Mouse (Mus musculus): ENCODE measurements at regions not wholly inside any gene's neighbourhood (a gene's known extent, or its start where the extent isn't known, plus 50 kb on each side); places are given as distances from the start of the nearest gene placed in this dataset.
A peak's percentile ranks its signal among the peaks of the same experiment; 100 is the strongest.

DNA sequence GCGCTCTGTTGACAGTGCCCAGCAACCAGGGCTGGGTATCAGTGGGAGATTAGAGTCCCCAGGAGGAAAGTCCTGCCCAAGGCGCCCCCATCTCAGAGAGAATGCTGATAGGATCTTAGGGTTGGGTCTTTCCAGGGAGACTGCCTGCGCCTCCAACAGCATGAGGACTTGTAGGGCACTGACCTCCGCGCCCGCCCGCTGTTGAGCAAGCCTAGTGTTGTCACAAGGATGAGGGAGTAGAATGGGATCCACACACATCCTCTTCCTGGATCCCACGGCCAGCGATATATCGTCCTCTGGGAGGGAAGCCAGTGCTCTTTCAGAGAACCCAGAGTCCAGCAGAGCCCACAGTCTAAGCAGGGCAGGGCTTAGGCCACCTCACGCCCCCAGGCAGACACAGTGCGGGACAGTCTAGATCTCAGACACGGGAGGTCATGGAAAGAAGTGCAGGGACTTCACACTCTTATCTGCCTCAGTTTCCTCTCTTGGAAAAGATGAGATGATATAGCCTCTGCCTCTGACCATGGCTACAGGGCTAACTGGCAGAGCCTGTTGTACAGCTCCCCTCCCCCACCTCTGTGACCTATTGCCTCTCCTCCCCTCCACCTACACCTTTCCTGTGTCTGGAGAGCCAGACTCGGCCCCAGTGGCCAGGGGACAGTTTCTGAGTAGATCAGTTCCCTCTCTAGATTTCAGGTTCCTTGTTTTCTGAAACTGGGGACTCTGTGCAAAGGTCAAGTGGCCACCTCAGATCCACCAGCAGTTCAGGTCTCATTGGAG lies 52.0 kb upstream of the Dusp5 start:
- no peak for DNase-seq (ENCODE audit: low read depth in 2 of 2, low spot score in 2 of 2)

DNA sequence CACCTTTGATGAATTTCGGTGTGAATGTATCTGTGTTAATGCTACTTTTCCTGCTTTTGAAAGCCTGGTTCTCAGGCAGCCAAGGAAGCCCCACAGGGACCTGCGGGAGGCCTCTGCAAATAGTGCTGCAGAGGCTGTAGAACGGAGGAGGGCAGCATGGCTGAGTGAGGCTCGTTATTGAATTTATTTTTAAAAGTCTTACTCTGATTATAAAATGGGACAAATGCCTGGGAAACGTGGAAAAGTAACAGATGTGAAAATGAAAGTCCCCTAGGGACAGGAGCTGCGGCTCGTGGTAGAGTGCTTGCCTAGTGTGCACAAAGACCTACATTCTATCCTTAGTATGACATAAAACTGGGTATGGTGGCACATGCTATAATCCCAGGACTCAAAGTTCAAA lies 59.7 kb upstream of the Dusp5 start:
- no peak for DNase-seq (ENCODE audit: low read depth in 2 of 2, low spot score in 2 of 2)

DNA sequence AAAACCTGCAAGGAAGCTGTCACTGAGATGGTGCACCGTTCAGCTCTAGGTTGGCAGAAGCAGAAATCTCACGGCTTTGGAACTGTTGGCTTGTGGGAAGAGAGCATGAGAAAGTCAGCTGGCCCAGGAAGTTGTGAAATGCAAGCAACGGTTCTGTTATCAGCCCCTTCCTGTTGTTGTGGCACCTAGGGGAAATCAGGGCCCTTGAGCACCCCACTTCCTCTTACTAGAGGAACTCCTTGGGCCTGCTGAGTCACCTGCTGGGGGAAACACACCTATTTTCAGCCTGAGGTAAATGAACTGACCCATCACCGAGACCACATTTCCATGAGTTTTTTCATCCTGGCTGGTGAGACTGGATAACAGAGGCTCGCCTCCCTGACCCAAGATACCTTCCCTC lies 64.2 kb upstream of the Dusp5 start:
- DNase-seq (ENCODE audit: low read depth in 2 of 2, low spot score in 2 of 2): peak; percentile 73 to 81

DNA sequence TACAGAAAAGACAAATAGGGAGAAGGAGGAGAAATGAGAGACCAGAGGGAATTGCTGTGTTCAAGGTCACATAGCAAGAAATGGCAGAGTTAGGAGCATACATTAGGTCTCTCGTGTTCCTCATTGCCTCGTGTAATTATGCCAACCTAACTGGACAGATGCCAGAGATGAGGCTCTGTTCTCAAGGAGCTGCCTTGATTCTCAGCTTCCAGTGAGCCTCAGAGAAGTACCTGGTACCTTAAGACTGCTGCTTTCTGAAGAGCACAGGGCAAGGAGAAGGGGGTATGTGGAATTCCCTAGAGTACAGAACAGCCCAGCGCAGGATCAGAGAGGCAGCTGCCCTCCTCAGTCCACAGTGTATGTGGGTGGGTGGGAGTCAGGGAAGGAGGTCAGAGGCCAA lies 64.8 kb upstream of the Dusp5 start:
- DNase-seq (ENCODE audit: low read depth in 2 of 2, low spot score in 2 of 2): no peak

DNA sequence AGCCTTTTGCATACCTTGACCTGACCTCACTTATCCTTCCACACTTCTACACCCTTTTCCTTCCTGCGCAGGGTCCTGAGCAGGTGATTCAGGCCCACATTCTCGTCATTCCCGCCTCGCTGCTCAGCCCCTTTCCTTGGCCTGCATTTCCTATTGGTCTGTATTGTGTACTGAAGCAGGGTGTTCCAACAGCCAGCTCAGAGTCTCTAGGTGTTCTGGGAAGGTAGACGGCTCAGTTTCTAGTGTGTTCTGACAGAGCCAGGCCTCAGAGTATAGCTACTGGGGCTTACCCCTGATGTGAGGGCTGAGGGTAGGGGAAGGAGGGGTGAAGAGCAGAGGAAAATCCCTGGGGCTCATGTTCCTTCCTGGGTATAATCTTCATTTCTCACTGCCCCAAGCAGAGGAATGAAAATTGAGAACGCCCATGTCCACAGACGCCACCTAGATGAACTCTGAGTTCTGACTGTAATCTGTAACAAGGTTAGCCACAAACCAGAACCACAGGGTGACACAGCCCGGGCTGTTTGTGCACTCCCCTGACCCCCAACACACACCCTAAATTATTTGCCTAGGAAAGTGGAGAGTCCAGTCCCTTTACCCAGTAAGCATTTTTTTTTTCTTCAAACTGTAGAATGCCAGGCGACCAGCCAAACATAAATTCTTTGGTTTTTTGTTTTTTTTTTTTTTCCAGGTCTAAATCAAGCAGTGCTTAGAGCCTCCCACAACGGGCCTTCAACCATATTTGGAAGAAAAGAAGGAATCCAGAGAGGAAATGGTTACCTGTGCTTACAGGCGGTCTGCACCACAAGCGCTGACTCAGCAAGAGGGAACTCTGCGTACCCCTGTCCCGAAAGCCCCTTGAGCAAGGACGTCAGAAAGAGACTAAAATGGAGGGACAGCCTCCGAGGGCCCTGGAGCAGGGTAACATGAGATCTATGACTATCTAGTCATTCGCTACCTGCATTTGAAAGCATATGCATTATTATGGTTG lies 67.6 kb upstream of the Dusp5 start:
- peak in 1 of 2 experiments; percentile 37 for DNase-seq (ENCODE audit: low read depth in 2 of 2, low spot score in 2 of 2)

DNA sequence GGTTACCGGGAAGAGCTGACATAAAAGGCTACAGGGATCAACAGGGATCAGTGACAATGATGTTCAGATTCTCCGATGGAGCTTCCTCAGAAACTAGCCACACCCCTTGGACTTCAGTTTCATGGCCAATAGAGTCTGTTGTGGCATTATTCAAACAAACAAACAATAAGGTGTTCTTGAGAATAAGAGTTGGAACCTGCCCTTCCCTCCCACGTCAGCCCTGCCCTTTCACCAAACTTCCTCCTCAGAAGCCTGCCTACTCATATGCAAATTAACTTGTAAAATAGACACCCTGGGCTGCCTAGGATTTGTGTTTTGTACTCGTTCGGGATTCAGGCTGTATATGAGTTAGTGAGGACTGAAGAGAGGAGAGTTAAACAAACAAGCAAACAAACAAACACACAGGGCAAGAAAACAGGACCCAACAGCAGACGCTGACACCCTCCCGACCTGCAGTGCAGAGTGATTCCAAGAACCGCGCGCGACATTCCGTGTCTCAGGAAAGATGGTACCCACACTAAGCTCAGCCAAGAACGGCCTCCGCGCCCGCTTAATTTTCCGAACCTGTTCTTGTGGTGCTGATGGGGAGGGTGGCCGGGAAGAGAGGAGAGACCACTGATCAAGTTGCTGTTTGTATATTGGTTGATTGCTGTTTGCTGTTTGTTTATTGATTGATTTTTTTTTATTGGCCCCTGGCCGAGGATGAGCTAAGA lies 68.4 kb upstream of the Dusp5 start:
- no peak for DNase-seq (ENCODE audit: low read depth in 2 of 2, low spot score in 2 of 2)

DNA sequence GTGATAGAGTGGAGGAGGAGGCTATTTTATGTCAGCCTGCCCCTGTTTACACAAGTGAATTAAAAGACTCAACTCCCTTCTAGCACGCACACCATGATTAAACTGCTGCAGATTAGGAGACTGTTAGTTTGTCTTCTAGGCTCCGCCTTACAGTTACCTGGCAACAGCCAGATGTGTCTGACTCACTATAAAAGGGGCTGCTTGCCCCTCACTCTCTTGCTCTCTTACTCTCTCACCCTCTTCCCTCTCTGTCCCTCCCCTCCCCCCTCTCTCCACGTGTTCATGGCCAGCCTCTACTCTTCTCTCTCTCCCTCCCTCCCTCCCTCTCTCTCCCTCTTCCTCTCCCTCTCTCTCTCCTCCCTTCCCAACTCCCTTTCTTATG lies 69.0 kb upstream of the Smndc1 start:
- DNase-seq (ENCODE audit: low read depth in 2 of 2, low spot score in 2 of 2): no peak

DNA sequence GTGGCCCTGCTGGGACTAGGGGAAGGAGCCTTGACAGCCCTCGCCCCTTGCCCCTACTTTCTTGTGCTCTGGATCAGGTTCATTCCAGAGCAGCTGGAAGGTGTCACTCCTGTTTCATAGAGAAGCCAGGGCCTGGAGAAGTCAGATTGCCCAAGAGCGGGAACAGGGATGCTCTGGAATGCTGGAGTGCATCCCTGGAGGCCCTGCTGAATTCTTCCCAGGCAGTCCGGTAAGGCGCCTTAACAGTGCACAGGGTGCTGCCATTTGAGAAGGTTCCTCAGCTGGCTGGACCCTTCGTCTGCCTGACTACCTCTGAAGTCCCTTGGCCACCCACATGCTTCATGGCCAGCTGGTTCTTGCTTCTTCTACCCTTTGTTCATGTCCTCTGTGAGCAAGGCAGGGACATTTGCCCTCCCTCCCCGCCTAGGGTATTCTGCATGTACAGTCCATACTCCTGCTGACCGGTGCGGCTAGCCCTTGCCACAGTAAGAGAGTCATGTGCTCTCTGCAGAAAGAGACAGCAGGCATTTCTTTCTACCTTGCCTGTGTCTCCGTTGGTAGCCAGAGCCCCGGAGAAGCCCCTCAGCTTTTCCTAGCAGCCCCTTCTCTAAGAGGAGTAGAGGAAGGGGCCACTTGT lies 68.5 kb upstream of the Smndc1 start:
- no peak for DNase-seq (ENCODE audit: low read depth in 2 of 2, low spot score in 2 of 2)

DNA sequence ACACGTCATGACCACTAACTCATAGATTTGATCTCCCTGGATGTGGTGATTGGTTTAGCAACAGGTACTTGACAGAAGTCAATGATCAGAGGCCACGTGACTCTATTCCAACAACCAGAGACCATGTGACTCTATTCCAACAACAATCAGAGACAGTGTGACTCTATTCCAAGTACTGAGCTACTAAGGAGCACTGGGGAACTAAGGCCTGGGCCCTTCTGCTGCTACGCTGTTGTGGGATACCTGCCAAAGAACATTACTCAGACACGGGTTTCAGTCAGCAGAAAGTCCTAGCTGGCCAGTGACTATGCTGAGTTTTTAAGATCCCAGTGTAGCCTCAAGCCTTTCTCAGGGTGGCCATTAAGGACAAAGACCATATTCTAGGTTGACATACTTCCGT lies 66.3 kb upstream of the Smndc1 start:
- no peak for DNase-seq (ENCODE audit: low read depth in 2 of 2, low spot score in 2 of 2)

DNA sequence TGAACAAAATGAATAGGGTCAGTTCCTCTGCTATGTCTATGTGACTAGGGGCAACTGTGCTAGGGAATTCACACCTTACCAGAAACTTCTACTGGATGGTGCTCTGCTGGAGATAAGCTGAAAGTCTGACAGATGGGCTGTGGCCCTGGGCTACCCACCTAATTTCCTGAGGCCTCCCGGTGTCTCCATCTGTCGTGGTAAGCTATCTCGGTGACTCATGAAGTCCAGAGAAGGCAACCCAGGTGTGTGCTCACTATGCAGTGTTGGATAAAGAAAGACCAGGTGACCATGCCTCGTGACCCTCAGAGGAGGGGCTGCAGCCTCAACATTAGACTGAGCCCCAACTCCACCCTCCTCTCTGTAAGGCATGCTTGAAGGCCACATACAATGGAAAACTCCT lies 64.2 kb upstream of the Smndc1 start:
- DNase-seq (ENCODE audit: low read depth in 2 of 2, low spot score in 2 of 2): no peak

DNA sequence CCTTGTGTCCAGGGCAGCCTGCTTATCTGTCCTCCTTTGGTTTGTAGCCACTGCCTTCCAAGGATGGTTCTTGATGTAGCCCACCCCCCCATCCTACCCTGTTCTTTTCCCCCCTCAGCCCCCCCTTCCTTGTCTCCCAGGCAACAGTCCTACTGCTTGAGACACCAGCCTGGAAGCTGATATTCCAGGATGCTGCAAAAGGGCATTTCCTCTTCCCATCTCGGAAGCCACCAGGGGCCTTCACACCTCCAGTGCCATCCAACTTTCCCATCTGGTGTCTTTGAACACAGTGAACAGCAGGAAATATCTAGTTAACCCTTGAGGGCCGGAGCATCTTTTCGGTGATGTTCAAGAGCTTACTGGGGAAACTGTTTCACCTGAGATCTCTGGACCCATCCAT lies 63.7 kb upstream of the Smndc1 start:
- no peak for DNase-seq (ENCODE audit: low read depth in 2 of 2, low spot score in 2 of 2)

DNA sequence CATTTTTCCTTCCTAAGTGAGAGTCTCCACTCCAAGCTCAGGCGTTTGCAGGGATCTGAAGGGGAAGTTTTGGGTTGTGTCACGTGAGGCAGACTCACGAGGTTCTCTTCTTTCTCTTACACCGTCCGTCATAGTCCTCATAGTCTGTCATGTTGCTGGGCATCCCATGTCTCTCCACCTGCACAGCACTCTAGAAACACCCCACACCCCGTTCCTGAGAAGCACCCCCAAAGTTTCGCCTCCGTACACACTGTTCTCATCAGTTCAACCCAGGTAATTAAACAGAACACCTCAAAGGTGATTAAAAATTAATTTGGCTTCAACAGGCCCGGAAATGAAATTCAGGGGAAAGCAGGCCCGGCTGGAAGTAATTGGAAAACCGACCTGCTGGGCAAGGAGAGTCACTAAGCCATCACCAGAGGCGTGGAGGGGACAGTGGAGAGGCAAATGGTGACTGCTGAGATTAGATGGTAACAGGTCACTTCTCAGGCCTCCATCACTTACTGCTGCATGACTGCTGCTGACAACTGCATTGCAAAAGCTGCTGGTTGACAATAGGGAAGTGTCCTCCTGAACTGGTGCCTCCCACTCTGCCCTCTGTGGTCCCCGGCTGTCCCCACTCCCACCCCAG lies 63.1 kb upstream of the Smndc1 start:
- DNase-seq (ENCODE audit: low read depth in 2 of 2, low spot score in 2 of 2): no peak

DNA sequence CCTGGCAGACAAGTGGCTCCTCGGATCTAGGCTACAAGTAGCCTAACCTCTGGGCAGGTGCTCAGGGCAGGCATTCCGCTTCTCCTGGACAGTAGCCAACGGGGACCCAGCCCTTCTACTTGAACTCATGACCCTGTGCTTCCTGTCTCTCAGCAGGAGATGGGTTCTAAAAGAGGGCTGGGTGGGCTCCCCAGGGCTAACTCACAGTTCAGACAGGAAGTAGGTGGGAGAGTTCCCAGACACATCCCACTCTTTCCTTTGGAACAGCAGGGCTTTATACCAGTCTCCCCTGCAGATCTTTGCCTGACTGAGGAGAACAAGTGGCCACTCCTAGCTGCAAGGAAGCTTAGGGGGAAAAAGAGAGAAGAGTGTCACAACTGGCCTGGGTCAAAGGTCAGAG lies 62.0 kb upstream of the Smndc1 start:
- DNase-seq (ENCODE audit: low read depth in 2 of 2, low spot score in 2 of 2): no peak

DNA sequence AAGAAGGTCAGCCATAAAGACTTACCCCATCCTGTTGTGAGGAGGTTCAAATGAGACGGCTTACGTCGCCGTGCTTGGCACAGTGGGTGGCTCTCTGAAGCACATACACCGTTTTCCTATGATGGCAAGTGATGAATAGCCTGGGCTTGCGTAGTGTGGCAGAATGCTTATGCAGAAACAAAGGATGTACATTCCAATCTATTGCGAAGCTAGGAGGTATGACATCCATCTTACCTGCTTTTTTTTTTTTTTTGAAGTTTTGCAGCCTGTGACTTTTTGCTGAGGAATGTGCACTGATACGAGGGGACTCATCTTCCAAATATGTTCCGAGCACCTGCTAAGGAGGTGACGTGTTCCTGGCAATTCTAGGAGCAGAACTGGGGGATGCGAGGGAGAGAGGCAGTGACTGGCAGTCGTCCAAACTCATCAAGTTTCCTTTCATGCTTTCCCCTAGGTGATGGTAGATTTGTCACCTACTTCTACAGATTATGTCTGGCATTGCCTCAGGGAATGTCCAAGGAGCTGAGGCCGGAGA lies 61.1 kb upstream of the Smndc1 start:
- no peak for DNase-seq (ENCODE audit: low read depth in 2 of 2, low spot score in 2 of 2)

DNA sequence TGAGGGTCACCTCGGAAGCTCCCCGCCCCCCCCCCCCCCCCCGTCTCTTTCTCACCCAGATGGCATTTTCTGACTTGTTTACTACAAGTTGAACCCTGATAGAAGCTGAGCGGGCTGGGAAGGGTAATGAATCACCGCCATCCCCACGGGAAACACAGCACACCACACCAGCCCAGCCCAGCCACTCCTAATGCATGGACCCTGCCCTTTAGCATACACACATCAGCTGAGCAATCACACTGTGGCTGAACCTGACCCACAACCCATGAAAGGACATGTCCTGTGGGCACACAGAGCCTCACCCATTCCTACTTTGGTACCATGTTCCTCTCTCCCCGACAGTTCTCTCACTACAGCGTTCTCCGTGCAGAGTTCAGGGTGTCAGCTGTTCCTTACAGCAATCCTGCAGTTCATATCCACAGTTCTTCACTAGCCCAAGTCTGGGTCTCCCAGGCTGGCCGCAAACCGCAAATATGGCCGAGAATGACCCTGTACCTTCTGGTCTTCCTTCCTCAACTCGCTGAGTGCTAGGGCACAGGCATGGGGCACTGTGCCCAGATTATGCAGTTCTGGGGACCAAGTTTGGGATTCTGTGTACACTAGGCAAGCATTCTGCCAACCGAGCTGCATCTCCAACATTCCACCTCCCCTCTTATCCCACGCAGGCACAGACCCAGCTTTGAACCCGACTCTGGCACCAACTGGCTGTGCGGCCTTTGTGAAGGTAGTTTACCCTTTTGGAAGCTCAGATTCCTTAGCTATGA lies 60.4 kb upstream of the Smndc1 start:
- DNase-seq (ENCODE audit: low read depth in 2 of 2, low spot score in 2 of 2): no peak

DNA sequence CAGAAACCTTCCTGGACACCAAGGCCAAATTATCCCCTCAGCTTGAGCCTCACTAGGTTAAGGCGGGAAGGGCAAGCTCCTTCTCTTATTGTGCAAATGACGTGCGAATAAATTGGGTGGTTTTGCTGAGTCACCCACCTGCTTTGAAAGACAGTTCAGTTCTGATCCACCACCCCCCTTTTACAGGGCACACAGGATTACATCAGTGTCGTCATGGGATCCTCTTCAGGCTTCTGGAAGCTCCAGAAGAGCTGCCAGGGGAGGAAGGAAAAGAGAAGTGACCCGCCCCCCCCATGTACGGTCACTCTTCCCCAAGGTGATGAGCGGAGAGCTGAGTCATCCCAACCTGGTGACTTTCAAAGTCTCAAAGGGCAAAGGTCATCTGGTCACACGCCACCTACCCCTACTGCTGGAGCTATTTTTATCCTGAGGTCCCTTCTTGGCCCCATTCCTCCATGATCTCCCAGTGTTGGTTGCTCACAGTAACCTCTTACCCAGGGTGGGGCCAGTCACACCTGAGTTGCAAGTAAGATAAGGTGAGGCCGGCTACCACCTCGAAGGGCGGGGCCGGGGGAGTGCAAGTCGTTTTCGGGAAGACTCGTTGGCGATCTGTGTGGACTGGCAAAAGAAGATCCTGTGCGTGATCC lies 58.9 kb upstream of the Smndc1 start:
- DNase-seq (ENCODE audit: low read depth in 2 of 2, low spot score in 2 of 2): no peak

DNA sequence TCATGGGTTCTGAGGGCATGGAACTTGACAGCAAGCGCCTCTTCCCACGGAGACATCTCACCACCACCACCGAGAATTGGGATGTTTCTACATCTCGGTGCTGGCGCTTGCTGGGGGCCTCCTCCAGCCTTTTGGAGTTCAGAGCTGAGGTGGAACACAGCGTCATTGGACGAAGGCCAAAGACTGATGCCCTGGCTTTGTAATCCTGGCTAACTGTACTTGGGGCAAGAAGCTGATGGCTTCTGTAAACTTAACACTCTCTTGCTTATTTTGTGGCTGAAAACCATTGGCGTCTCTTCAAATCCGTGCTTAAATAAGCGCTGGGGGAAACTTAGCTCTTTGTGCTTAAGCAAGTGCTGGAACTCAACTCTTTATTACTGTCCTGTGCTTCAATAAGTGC lies 57.8 kb upstream of the Smndc1 start:
- no peak for DNase-seq (ENCODE audit: low read depth in 2 of 2, low spot score in 2 of 2)

DNA sequence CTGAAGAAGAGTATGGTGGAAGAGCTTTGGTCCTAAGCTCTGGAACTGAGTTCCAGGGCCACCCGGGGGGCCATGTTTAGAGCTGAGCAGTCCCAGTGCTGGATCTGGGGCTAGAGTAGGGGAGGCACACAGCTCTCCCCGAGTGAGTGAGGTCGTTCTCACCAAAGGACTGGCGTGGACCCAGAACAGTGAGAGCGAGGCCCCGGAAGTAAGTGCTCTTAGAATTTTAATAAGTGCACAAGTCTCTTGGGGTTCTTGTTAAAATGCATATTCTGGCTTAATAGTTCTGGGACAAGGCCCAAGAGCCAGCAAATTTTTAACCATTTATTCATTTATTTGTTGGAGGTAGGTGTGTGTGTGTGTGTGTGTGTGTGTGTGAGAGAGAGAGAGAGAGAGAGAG lies 57.4 kb upstream of the Smndc1 start:
- no peak for DNase-seq (ENCODE audit: low read depth in 2 of 2, low spot score in 2 of 2)

DNA sequence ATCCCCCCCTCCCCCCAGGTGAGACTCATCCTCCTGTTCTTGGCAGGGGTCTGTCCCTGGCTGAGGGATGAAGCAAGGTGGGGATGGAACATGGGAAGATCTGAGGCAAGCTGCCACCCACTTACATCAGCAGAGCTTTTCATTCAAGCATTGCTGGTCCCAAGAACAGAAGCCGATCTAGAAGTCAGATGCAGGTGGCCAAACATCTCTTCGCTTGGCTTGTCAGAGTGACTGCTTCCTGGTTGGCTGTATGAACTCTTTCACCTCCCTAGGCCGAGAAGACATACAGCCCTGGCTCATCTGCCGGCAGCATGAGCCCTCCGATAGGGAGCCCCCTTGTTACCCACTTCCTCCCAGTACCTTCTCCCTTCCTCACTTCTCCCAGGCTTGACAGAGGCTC lies 55.8 kb upstream of the Smndc1 start:
- DNase-seq (ENCODE audit: low read depth in 2 of 2, low spot score in 2 of 2): no peak

All from CD8-positive naive resting alpha-beta T cell, adult 2 months (primary cell).